Mouse (Mus musculus) gastrocnemius, postnatal 36 days (tissue): ENCODE data around the gene Prr32. TPM values are rescaled to one million over a fixed set of nuclear protein-coding genes. Genes with fewer than 3 reads are reported as not detected.

Experiments used
- DNase-seq, 2 experiments: peaks; one replicate each; pipeline ENCODE4 v3.0.0; 2022
- intact Hi-C: fragments of 180-260 bp; cut with DNase I; formaldehyde crosslinking; loops from one replicate; pipeline ENCODE4 v1.15.1; 2025
- long read RNA-seq, 2 experiments: library from polyadenylated mRNA; stranded (forward); transcript quantifications; one replicate each; pipeline ENCODE4 v2.0.0; 2021
- total RNA-seq, 2 experiments: library from RNA; stranded (reverse); gene quantifications; 2 replicates each; pipeline ENCODE4 v1.2.3; 2021

Gene Prr32
- under 1 TPM; 0.22 to 0.23 TPM for total RNA-seq
- long read RNA-seq, experiment 1, result 0 reads
- long read RNA-seq, experiment 2, result 0 reads

GRCm38 (mm10) chrX:45090604-45091003, at the start of gene Prr32:
TSS of gene Prr32 (plus strand) at chrX:45090904.
- intact Hi-C loops, result no loop called here
- DNase-seq, result no peak
